Mouse (Mus musculus) embryonic fibroblast, embryonic 13.5 days (primary cell): ENCODE data around the gene Fcrl6. TPM values are rescaled to one million over a fixed set of nuclear protein-coding genes. Genes with fewer than 3 reads are reported as not detected.

Source experiments
- H3K27ac ChIP-seq: 2 replicates; pipeline ENCODE4 v1.5.1; 2012; ENCODE audit warnings: low read length, control low read depth, inconsistent platforms; ENCODE audit not compliant: insufficient read depth
- H3K4me1 ChIP-seq: 2 replicates; pipeline ENCODE4 v1.6.1; 2011; ENCODE audit warnings: low read length; ENCODE audit not compliant: control insufficient read depth, insufficient read depth
- H3K4me3 ChIP-seq: 2 replicates; pipeline ENCODE4 v1.5.1; 2011; ENCODE audit warnings: mild to moderate bottlenecking, control low read depth, low read length; ENCODE audit not compliant: insufficient read depth
- CTCF ChIP-seq: IDR thresholded peaks from 2 replicates; pipeline ENCODE4 v1.5.1; 2011; ENCODE audit warnings: mild to moderate bottlenecking, control low read depth, low read length, moderate library complexity, borderline replicate concordance; ENCODE audit not compliant: insufficient read depth
- POLR2A ChIP-seq: IDR thresholded peaks from 2 replicates; pipeline ENCODE4 v1.6.1; 2011; ENCODE audit warnings: low read depth, mild to moderate bottlenecking, control low read depth, low read length, moderate library complexity
- polyA plus RNA-seq: library from polyadenylated mRNA; stranded (reverse); fragments of >200 nt; gene quantifications from 2 replicates; pipeline ENCODE4 v1.2.4, GENCODE M21; 2011; ENCODE audit warnings: low read depth; ENCODE audit not compliant: missing spikeins, insufficient read length

Gene Fcrl6
- polyA plus RNA-seq, 1 experiment = not detected

DNA sequence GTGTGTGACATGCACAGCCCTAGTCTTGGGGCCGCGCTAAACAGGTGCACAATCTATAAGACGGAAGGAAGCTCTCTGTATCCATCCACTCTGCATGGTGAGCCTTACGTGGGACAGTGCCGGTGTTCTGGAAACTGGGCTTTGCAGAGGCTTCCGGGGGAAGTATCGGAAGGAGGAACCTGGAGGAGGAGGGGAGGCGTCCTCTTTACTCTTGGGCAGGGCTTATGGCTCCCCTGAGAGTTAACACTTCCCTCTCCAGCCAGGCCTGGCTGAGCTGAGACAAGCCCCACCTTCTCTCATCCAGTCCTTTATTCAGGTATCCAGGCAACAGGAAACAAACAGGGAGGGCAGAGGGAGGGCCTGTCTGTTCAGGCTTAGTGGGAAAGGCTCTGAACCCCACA is 51.8 kb downstream of the Fcrl6 start:
- Histone ChIP-seq H3K4me1 (peaks cover 8% of the 10 kb centered on the region; the same call in 1 of the 2 replicates), H3K27ac (no peak overlapping the region), H3K4me3 (peak overlapping the region; percentile 18; the same call in 1 of the 2 replicates)
- no peak for TF ChIP-seq CTCF
- peak; percentile 29; the same call in 1 of the 2 replicates for TF ChIP-seq POLR2A

GRCm38 (mm10) chr1:172549717-172550116 is 52.6 kb downstream of the Fcrl6 start:
- TF ChIP-seq POLR2A = no peak
- no peak for TF ChIP-seq CTCF

GRCm38 (mm10) chr1:172549314-172549713 is 53.0 kb downstream of the Fcrl6 start:
- TF ChIP-seq POLR2A = no peak
- no peak for TF ChIP-seq CTCF
- H3K4me1 ChIP-seq = peaks cover 8% of the 10 kb centered on the region; the same call in 1 of the 2 replicates
- no peak overlapping the region for H3K4me3 ChIP-seq
- H3K27ac ChIP-seq = no peak overlapping the region

More at GRCm38 (mm10) chr1:172549717-172550116, 52.6 kb downstream of the Fcrl6 start:
- Histone ChIP-seq H3K27ac (no peak overlapping the region), H3K4me3 (no peak overlapping the region), H3K4me1 (peaks cover 8% of the 10 kb centered on the region; the same call in 1 of the 2 replicates)

- Histone ChIP-seq H3K27ac (no peak overlapping the region), H3K4me3 (no peak overlapping the region), H3K4me1 (peaks cover 8% of the 10 kb centered on the region; the same call in 1 of the 2 replicates)
- no peak for TF ChIP-seq CTCF
- no peak for TF ChIP-seq POLR2A
Measured at GRCm38 (mm10) chr1:172548501-172548900, 53.9 kb downstream of the Fcrl6 start.

Other genes starting within 250 kb of the Fcrl6 start
- gene Pigm, start 226.0 kb downstream of the Fcrl6 start, polyA plus RNA-seq = 11.5 and 12.9 TPM in 2 replicates
- 0.63 and 2.5 TPM in 2 replicates for gene Slamf9, start 127.2 kb downstream of the Fcrl6 start, polyA plus RNA-seq
- gene Igsf9, start 120.8 kb downstream of the Fcrl6 start, polyA plus RNA-seq = 5.4 and 6.4 TPM in 2 replicates
- gene Tagln2, start 102.5 kb downstream of the Fcrl6 start, polyA plus RNA-seq = 468 and 642 TPM in 2 replicates
- gene Cfap45, start 81.8 kb downstream of the Fcrl6 start, polyA plus RNA-seq = 0.85 and 2.9 TPM in 2 replicates
- not detected in 2 replicates for gene Vsig8, start 46.6 kb downstream of the Fcrl6 start, polyA plus RNA-seq
- not detected in 2 replicates for gene Slamf8, start 12.0 kb downstream of the Fcrl6 start, polyA plus RNA-seq
- gene Dusp23, start 30.4 kb upstream of the Fcrl6 start, polyA plus RNA-seq = 4.9 and 10.4 TPM in 2 replicates
- not detected in 2 replicates for gene Crp, start 95.5 kb upstream of the Fcrl6 start, polyA plus RNA-seq